Mouse (Mus musculus) neural tube, embryonic 14.5 days (tissue): Measurements from ENCODE around the gene Actn3. TPM values are rescaled to one million over a fixed set of nuclear protein-coding genes. Genes with fewer than 3 reads are reported as not detected.

Experiments used
- ATAC-seq: fragments of 200-750 bp; cut with Nextera tagmentation; 2 replicates; pipeline ENCODE4 v1.8.0; 2017; ENCODE audit warnings: low read depth, mild to moderate bottlenecking, moderate TSS enrichment, moderate library complexity
- H3K27ac ChIP-seq: fragments of 300-500 bp; sonication (generic); 2 replicates; pipeline ENCODE4 v1.5.1; 2014; ENCODE audit warnings: low read depth, mild to moderate bottlenecking, control low read depth, low read length, moderate library complexity, mixed read lengths
- H3K27me3 ChIP-seq: fragments of 300-500 bp; sonication (generic); 2 replicates; pipeline ENCODE4 v1.6.1; 2014; ENCODE audit warnings: low read length; ENCODE audit not compliant: control insufficient read depth, insufficient read depth
- H3K36me3 ChIP-seq: fragments of 300-500 bp; sonication (generic); 2 replicates; pipeline ENCODE4 v1.6.1; 2014; ENCODE audit warnings: low read length, mixed read lengths; ENCODE audit not compliant: control insufficient read depth, insufficient read depth
- H3K4me1 ChIP-seq: fragments of 300-500 bp; sonication (generic); 2 replicates; pipeline ENCODE4 v1.6.1; 2014; ENCODE audit warnings: low read length; ENCODE audit not compliant: control insufficient read depth, insufficient read depth
- H3K4me2 ChIP-seq: fragments of 300-500 bp; sonication (generic); 2 replicates; pipeline ENCODE4 v1.6.1; 2014; ENCODE audit warnings: mild to moderate bottlenecking, low read depth, low read length, control low read depth
- H3K4me3 ChIP-seq: fragments of 300-500 bp; sonication (generic); 2 replicates; pipeline ENCODE4 v1.5.1; 2014; ENCODE audit warnings: low read depth, low read length, control low read depth, mixed read lengths
- H3K9ac ChIP-seq: fragments of 300-500 bp; sonication (generic); replicated peaks from 2 replicates; pipeline ENCODE4 v1.6.1; 2014; ENCODE audit warnings: low read depth, mild to moderate bottlenecking, control low read depth, low read length, mixed read lengths
- H3K9me3 ChIP-seq: fragments of 300-500 bp; sonication (generic); 2 replicates; pipeline ENCODE4 v1.6.1; 2016; ENCODE audit warnings: low read length; ENCODE audit not compliant: control insufficient read depth
- WGBS: fragments of 180-500 bp; shearing (Covaris S2); extraction: QIAGEN DNeasy Blood & Tissue Kit; methylation state at CpG from one replicate; pipeline ENCODE4 v1.1.7; 2014; 5-methylcytosine and 5-hydroxymethylcytosine counted together
- polyA plus RNA-seq: library from polyadenylated mRNA; unstranded; fragments of >200 nt; fragmentation: Nextera tagmentation; extraction: Ambion mirVana; gene quantifications from 2 replicates; pipeline ENCODE4 v1.2.1, GENCODE M21; 2014

Gene Actn3
- polyA plus RNA-seq, 1 experiment from 2014 or later, result 2.8 TPM

GRCm38 (mm10) chr19:4899888-4900287 is 22.2 kb upstream of the Actn3 start:
- no peak for ATAC-seq
- Histone ChIP-seq H3K4me3 (no peak overlapping the region), H3K4me2 (no peak overlapping the region), H3K36me3 (peaks cover 9% of the 10 kb centered on the region), H3K4me1 (no peaks in the 10 kb centered on the region), H3K9me3 (no peaks in the 10 kb centered on the region), H3K27me3 (no peaks in the 10 kb centered on the region), H3K27ac (no peak overlapping the region), H3K9ac (no peak overlapping the region)
- 84% methylated on average over 3 of the region's 3 CpGs for WGBS

GRCm38 (mm10) chr19:4898972-4899371 is 21.3 kb upstream of the Actn3 start:
- WGBS, result 85% methylated on average over 9 of the region's 9 CpGs
- ATAC-seq, result no peak
- H3K4me2 ChIP-seq, result no peak overlapping the region
- no peak overlapping the region for H3K9ac ChIP-seq
- H3K4me3 ChIP-seq, result no peak overlapping the region
- H3K36me3 ChIP-seq, result peaks cover 13% of the 10 kb centered on the region
- H3K4me1 ChIP-seq, result no peaks in the 10 kb centered on the region
- no peaks in the 10 kb centered on the region for H3K9me3 ChIP-seq
- no peaks in the 10 kb centered on the region for H3K27me3 ChIP-seq
- H3K27ac ChIP-seq, result no peak overlapping the region

- Histone ChIP-seq H3K4me2 (no peak overlapping the region), H3K9ac (no peak overlapping the region), H3K4me3 (no peak overlapping the region), H3K27ac (no peak overlapping the region), H3K9me3 (no peaks in the 10 kb centered on the region), H3K36me3 (peaks cover 15% of the 10 kb centered on the region), H3K27me3 (no peaks in the 10 kb centered on the region), H3K4me1 (no peaks in the 10 kb centered on the region)
- ATAC-seq, result no peak
- 55% methylated on average over 21 of the region's 21 CpGs for WGBS
Measured at GRCm38 (mm10) chr19:4896780-4897520, 19.2 kb upstream of the Actn3 start.

GRCm38 (mm10) chr19:4891798-4892197 is 14.1 kb upstream of the Actn3 start:
- Histone ChIP-seq H3K36me3 (peaks cover 35% of the 10 kb centered on the region), H3K4me2 (no peak overlapping the region), H3K27ac (no peak overlapping the region), H3K9ac (no peak overlapping the region), H3K27me3 (no peaks in the 10 kb centered on the region), H3K9me3 (no peaks in the 10 kb centered on the region), H3K4me1 (no peaks in the 10 kb centered on the region), H3K4me3 (no peak overlapping the region)
- WGBS, result 92% methylated on average over 3 of the region's 3 CpGs
- no peak for ATAC-seq

GRCm38 (mm10) chr19:4889791-4890190 is 12.1 kb upstream of the Actn3 start:
- ATAC-seq, result no peak
- no peaks in the 10 kb centered on the region for H3K27me3 ChIP-seq
- H3K9ac ChIP-seq, result no peak overlapping the region
- no peak overlapping the region for H3K4me3 ChIP-seq
- H3K9me3 ChIP-seq, result no peaks in the 10 kb centered on the region
- no peak overlapping the region for H3K4me2 ChIP-seq
- no peaks in the 10 kb centered on the region for H3K4me1 ChIP-seq
- 87% methylated on average over 10 of the region's 10 CpGs for WGBS
- peaks cover 35% of the 10 kb centered on the region for H3K36me3 ChIP-seq
- H3K27ac ChIP-seq, result no peak overlapping the region

GRCm38 (mm10) chr19:4883961-4884360 is 6.3 kb upstream of the Actn3 start:
- peaks cover 6% of the 10 kb centered on the region; the same call in 1 of the 2 replicates for H3K4me1 ChIP-seq

GRCm38 (mm10) chr19:4879324-4879703 is 1.6 kb upstream of the Actn3 start:
- H3K27ac ChIP-seq, result no peak overlapping the region; the same call in 1 of the 2 replicates
- no peaks in the 10 kb centered on the region for H3K27me3 ChIP-seq
- H3K4me3 ChIP-seq, result peak overlapping the region; percentile 54
- WGBS, result 74% methylated on average over 10 of the region's 10 CpGs
- H3K4me2 ChIP-seq, result peak overlapping the region; percentile 86
- H3K4me1 ChIP-seq, result peaks cover 11% of the 10 kb centered on the region; the same call in 1 of the 2 replicates
- peak overlapping the region; percentile 67 for H3K9ac ChIP-seq
- no peaks in the 10 kb centered on the region for H3K36me3 ChIP-seq
- H3K9me3 ChIP-seq, result no peaks in the 10 kb centered on the region
- ATAC-seq, result no peak

More at GRCm38 (mm10) chr19:4883961-4884360, 6.3 kb upstream of the Actn3 start:
- ATAC-seq, result no peak
- Histone ChIP-seq H3K4me2 (no peak overlapping the region), H3K36me3 (peaks cover 3% of the 10 kb centered on the region; the same call in 1 of the 2 replicates), H3K9me3 (no peaks in the 10 kb centered on the region), H3K27ac (no peak overlapping the region), H3K9ac (no peak overlapping the region), H3K4me3 (no peak overlapping the region), H3K27me3 (no peaks in the 10 kb centered on the region)
- WGBS, result 97% methylated on average over 4 of the region's 4 CpGs

GRCm38 (mm10) chr19:4878405-4879323 is 955 bp upstream of the Actn3 start, which contains the start of gene Zdhhc24:
TSS of gene Zdhhc24 (plus strand) at chr19:4878668.
- H3K9ac ChIP-seq, result peak within 1 kb of the TSS; percentile 67
- ATAC-seq, result peak; percentile 98
- H3K27me3 ChIP-seq, result no peaks in the 10 kb centered on the region
- H3K4me1 ChIP-seq, result peaks cover 11% of the 10 kb centered on the region; the same call in 1 of the 2 replicates
- H3K9me3 ChIP-seq, result no peaks in the 10 kb centered on the region
- H3K4me3 ChIP-seq, result peak within 1 kb of the TSS; percentile 54
- H3K27ac ChIP-seq, result peak within 1 kb of the TSS; percentile 49
- WGBS, result 2% methylated on average over 52 of the region's 52 CpGs
- peak within 1 kb of the TSS; percentile 86 for H3K4me2 ChIP-seq
- no peaks in the 10 kb centered on the region for H3K36me3 ChIP-seq

GRCm38 (mm10) chr19:4876755-4877154 is 954 bp downstream of the Actn3 start:
- WGBS, result 75% methylated on average over 3 of the region's 3 CpGs
- H3K27me3 ChIP-seq, result no peaks in the 10 kb centered on the region
- H3K9me3 ChIP-seq, result no peaks in the 10 kb centered on the region
- peaks cover 11% of the 10 kb centered on the region; the same call in 1 of the 2 replicates for H3K4me1 ChIP-seq
- H3K4me2 ChIP-seq, result no peak overlapping the region
- no peak overlapping the region for H3K4me3 ChIP-seq
- H3K27ac ChIP-seq, result no peak overlapping the region
- no peak overlapping the region for H3K9ac ChIP-seq
- no peaks in the 10 kb centered on the region for H3K36me3 ChIP-seq
- ATAC-seq, result no peak
